Mouse (Mus musculus): Measurements from ENCODE around the gene Fam155a.
"Not testable (repeated sequence)": the region's sequence is repeated elsewhere in the genome, so short reads cannot be mapped to it uniquely, and the experiment has no call there.

Gene Fam155a

DNA sequence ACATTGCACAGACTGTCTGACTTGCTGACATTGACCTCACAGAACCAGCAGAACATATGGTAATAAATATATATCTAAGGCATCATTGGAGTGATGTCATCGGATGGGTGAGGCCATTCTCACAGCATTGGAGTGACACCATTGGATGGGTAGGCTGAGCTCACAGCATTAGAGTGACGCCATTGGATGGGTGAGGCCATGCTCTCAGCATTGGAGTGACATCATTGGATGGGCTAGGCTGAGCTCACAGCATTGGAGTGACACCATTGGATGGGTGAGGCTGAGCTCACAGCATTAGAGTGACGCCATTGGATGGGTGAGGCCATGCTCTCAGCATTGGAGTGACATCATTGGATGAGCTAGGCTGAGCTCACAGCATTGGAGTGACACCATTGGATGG is 110.9 kb downstream of the Fam155a start:
- DNase-seq (ENCODE audit: low spot score), result not testable (repeated sequence)

DNA sequence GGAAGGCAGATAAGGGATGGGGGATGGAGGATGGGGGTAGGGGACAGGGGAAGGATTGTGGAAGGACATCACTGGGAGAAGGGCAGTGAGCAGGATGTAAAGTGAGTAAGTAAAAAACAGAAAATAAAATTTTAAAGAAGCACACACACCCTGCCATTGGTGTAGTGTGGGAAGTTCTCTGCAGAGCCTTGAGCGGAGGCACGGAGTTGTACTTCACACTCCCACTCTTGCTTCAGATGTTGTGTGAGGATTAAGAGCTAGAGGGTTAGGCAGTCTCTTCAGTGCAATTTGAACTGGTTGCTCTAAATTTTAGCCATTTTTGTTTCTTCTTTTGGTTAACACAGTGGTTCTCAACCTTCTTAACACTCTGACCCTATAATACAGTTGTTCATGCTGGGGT is 114.1 kb downstream of the Fam155a start:
- no peak for DNase-seq (ENCODE audit: low spot score)

DNA sequence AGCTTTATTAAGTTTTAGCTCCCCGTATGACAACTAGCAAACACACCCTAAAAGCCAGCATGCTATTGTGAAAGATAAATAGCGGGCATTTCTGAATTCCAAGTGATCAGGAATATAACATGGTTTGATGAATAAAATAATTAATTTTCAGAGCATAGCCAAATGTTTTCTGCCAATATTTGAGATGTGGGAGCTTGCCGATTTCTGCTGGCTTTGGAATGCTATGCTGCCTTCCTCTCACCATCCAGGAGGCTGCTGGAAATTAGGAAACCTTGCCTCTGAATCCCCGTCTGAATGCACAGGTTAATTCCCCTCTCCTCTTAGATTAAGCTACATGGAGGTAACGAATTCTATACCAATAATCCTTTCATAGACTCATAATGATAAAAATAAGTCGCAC is 116.1 kb downstream of the Fam155a start:
- no peak for DNase-seq (ENCODE audit: low spot score)

DNA sequence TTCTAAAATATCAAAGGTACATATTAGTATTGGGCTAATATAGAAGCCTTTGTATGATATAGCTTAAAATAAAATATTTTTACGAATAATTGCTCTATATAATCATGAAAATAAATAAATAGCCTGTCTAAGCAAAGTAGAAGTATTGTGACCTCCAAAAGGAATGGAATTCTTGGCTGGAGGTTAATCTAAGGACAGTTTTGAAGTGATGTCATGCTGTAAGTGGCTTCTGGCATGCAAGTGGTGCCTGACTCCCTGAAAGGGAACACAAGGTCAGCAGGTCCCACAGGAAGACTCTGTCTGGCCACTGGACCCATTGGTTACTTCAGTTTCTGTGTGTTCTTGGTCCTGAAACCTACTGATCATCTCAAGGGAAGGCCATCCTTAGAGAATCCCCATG is 117.3 kb downstream of the Fam155a start:
- no peak for DNase-seq (ENCODE audit: low spot score)

DNA sequence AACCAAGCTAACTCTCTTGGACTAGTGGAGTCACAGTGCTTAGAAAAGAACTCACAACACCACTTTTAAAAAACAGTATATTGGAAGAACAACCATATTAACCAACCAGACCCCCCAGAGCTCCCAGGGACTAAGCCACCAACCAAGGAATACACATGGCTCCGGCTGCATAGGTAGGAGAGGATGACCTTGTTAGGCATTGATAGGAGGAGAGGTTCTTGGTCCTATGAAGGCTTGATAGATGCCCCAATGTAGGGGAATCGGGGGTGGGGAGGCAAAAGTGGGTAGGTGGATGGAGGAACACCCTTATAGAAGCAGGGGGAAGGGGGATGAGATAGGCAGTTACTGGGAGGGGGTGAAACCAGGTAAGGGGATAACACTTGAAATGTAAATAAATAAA is 132.8 kb downstream of the Fam155a start:
- no peak for DNase-seq (ENCODE audit: low spot score)

DNA sequence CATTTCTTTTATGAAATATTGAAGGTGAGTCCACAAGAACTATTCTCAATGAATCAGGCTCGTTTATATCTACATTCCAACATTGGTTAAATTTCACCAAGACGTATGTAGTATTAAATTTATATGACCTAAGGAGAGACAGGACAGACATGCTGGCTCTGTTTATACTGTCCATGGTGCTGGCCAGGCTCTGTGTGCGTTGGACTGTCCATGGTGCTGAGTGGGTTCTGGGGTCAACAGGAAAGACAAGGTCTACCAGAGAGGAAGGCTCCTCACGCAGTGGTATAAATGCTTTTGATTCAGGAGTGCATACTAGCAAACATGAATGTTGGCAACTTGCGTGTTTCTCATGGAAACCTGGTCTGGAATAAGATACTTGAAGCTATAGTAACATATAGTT is 135.7 kb downstream of the Fam155a start:
- DNase-seq (ENCODE audit: low spot score), result peak; percentile 28

DNA sequence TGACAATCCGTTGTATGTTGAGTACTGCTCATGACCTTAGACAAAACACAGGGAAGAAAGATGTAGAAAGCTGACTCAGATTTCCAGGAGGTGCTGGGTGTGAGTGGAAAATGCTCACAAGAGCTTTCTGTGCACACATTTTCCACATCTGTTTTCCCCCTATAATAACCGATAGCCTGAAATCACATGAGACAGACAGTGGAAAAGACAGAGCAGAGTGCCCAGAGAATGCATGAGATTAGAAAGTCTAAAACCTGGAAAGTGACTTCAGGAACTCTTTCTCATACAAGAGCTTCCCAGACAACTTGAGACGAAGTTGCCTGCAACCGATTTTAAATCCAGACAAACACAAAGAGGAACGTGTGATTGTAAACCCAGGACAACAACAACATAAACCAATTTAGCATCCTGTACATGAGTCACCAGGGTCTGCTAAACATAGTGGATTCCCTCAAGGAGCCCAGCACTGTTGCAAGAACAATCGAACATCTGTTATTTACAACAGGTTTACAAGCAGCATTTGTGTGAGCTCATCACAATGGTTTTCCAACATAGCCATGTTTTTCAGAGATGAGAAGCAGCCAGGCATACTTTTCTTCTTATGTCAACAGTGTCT is 163.8 kb downstream of the Fam155a start:
- DNase-seq (ENCODE audit: low spot score), result no peak

DNA sequence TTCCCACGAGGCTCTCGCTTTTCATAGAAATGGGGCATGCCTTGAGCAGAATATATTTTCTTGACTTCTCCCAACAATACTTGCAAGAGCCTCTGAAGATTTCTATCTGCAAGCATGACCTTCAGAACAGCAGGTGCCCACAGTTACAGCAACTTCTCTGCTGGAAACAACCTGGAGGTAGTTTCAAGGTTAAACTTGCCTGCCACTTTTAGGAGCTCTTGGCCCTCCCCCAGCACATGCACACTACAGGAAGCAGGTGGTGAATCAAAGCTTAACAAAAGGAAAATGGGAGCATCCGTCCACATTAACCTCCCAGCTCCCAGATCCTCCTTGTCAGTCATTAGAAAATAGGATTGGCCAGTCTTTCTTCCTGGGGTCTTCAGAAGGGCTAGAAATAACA is 175.0 kb downstream of the Fam155a start:
- DNase-seq (ENCODE audit: low spot score), result no peak

DNA sequence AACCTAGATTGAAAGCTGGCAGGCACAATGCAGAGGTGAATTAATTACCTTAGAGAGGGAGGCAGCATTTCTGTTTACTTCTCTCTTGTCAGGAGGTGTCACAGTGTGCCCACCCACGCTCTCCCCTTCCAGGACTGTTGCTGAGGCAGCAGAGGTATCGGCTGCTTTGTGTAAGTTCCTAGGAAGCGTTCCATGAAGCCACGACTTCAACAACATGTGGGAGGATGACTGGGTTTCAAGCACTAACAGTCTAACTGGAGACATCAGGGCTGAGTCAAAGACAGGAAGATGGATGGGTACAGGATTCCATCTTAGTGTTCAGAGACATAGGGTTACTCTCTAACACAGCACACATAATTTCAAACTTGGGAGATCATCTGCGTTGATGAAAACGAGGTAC is 189.1 kb downstream of the Fam155a start:
- DNase-seq (ENCODE audit: low spot score), result no peak

DNA sequence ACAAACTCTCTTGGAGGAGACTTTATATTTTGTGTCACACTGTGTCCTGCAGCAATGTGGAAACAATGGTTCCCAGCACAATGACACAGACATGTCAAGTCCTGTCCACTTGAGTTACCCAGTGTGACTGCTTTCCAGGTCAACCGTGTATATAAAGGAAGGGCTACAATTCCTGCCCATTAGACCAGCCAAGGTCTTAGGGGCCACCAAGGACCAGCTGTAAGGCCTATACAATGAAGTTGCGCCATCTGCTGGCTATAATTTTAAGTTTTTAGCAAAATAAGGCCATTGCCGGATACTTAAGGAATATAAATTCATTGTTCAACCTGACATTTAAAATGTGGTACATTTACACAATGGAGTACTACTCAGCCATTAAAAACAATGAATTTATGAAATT is 190.8 kb downstream of the Fam155a start:
- DNase-seq (ENCODE audit: low spot score), result no peak

DNA sequence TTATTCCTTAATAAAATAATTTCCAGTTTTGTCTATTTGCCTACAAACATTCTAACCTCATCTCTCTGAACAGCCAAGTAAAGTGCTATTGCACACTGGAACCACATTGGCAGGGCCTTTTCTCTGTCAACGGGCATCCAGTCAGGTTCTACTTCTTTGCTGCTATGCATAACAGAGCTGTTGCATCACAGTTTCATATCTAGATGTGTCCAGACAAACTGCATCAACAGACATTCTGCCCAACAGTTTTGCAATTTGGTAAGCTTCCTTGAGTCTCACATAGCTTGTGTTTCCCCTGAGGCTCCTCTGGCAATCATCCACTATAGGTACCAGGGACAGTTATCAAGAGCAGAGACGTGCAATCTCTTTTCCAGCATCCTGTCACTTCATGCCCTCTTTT is 199.0 kb downstream of the Fam155a start:
- DNase-seq (ENCODE audit: low spot score), result no peak

DNA sequence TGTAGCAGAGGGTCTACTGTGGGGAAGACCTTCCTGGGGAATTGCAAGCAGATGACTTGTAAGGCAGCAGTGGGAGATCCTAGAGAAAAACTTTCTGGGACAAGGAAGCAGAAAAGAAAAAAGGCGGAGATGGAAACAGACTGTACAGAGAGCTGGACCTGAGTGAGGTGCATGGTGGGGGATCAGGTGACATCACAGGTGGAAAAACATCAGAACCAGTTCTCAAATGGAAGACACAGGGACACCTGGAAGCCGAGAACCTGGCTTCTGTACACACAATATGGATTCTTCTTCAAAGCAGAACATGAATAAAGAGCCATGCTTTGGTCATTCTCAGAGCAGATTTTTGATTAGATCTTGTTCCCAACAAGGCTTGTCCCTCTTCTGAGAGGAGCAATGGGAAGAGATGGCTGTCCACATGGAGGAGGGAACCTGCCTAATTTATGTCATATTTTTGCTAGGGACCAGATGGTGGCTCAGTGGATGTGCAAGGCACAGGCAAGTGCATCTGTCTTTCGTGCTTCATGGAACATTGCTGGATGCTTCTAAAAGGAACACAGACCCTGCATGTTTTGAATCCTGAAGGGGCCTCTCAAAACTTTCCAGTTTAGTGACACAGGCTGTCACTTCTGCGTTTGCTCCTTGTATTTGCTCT is 201.3 kb downstream of the Fam155a start:
- no peak for DNase-seq (ENCODE audit: low spot score)

DNA sequence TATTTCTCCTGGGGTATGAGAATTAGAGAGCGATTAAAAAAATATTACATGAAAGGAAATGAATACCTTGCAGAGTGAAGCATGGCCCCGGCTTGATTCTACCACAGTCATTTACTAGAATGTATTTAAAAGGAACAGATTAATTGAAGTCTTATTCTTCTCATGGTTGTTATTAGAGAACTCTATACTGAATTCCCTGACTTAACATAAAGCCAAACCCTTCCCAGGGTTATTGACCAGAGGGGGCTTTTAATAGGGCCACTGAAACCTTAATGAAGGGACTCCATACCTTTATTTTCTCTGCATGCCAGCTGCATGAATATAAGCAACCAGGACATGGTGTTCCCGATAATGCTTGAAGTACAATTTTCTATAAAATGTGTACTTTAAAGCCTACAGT is 221.8 kb downstream of the Fam155a start:
- DNase-seq (ENCODE audit: low spot score), result no peak

DNA sequence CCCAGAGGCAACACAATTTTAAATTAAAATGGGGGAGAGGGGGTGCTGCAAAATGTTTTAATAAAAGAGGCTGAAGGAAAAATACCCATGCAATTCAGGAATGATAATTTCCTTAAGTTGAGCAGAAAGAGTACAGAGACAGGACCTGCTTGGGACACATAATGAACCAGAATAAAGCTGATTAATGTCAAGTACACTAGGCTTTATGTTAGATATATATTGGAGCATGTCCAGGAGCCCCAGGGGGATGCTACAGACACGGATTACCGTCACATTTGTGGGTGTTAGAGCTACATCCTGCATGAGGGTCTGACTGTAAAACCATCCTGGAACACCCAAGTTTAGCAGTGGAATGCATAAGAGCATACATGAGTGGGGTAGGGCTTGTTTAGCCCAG is 223.4 kb downstream of the Fam155a start:
- no peak for DNase-seq (ENCODE audit: low spot score)

DNA sequence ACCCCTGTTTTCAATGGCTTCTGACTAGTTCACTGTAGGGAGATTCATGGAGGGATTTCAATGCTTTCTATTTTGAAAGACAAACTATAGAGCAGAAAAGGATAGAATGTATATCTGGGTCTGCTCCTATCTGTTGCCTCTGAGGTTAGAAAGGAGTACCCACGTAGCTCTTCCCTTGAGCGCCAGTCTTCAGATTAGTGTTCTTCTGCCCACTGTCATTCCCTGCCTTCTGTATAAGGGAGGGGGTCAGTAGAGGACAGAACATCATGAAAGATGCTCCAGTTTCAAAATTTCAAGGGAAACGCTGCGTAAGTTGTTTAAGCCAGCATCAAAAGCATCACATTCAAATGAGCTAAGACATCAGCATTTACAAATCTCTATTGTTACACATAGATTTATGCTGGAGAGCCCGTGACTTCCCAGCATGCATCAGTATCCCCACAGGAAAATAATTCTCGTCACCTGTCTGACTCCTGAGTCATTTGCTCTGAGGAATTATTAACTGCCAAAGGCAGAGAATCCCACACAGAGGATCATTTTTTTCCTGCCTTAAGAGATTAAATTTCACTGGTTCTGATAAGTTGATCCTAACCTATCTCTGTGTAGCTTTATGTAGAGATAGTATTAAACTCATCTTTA is 223.9 kb downstream of the Fam155a start:
- DNase-seq (ENCODE audit: low spot score), result no peak

DNA sequence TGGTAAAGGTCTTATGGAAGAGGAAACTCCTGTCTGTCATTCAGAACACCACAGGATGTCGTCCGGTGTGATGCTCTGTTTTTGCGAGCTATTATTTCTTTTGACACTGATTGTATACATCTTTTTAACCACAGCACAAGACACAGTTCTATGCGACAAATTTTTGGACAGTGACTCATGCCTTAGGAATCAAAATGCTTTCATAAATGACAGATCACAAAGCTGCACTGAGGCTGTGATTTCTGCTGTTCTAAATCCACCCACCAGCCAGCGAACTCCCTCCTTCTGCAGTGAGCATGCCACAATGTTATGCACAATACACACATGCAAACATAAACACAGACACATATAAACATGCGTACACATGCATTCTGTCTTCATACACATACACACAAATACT is 224.5 kb downstream of the Fam155a start:
- no peak for DNase-seq (ENCODE audit: low spot score)

DNA sequence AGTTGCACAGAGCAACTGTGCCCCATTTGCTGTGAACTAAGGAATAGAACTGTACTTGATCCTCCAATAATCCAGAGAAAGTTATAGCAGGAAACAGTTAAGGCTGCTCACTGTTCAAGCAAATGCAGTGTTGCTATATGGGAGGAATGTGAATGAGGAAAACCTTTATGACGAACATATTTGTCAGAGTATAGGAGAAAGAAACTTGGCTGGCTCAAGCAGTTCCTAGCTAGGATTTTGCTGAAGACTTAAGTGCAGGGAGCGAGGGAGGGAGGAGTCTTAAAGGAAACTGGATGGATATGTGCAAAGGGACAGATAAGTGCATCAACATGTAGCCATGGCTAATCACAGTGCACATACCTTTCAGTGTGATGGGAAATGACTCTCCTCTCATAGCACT is 225.3 kb downstream of the Fam155a start:
- no peak for DNase-seq (ENCODE audit: low spot score)

DNA sequence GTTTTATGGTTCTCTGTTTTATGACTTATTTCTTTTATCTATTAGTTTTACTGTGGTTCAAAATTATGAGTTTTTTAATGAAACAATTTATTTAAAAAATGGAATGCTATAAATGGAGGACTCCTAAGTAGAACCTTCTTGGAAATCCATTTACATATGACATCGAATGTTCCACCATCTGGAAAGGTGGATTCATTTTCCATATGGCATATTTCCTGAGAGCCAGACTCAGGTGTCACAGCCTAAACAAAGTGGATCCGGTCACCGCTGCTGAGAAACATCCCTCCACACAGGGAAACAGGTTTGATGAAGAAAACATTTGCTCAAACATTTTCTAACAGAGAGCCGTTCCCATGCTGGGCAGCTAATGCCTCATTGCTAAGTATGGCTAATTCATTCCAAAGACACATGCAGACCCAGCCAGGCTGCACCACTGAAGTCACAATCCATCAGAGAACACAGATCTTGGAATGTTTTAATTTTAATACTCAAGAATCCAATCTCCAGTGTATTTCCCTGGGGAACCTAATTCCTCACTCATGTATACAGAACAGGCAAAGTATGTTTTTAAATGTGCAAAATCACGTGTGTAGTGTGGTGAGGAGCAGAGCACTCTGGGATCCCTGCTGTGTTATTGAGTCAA is 235.1 kb downstream of the Fam155a start:
- no peak for DNase-seq (ENCODE audit: low spot score)

DNA sequence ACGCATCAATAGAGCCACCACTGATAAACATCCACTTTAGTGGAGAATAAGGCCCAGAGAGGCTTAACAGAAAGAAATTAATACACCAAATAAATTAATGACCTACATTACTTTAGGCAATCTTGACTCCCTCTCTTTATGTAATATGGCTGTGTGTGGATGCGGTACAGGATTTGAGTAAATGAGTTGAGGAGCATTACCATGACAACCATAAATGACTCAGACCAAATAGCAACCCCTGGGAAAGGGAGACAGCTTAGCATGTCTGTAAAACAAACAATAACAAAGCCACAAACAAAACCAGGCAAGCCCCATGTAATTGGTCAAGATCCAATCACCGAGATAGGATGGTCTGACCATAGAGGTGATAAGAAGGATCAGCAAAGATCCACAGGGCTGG is 244.4 kb downstream of the Fam155a start:
- no peak for DNase-seq (ENCODE audit: low spot score)

DNA sequence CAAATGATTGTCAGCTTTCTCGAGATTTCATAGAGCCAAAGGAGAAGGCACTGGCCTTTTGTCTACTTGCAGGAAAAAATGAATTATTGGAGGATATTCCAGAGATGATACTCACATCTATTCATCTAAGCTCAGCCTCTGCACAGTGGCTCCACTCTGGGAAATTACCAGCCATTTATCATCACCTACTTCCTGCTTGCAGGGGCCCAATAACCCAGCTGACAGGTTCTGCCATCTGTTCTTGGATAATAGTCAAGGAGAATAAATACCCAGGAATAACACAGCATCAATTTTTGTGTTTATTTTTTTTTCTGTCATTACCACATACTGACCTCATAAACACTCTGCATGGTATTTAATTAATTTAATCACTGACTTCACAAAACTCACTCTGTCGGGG is 249.4 kb downstream of the Fam155a start:
- DNase-seq (ENCODE audit: low spot score), result no peak

DNA sequence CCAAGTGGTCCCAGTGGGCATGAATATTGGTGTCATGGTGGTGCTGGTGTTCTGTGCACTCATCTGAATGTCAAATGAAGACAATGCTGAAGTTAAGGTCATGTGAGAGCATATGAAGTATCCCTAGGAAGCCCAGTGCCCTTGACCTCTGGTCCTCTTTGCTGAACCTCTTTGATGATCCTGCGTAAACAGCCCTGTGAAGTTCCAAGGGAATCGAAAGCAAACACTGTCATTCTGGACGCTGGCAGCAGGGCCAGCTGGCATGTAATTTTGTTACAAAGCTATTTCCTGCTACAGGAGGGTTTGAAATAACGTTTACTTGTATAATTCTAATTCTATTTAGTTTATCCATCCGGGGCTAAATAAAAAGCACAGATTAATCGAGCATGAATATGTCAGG is 270.2 kb downstream of the Fam155a start:
- DNase-seq (ENCODE audit: low spot score), result no peak

DNA sequence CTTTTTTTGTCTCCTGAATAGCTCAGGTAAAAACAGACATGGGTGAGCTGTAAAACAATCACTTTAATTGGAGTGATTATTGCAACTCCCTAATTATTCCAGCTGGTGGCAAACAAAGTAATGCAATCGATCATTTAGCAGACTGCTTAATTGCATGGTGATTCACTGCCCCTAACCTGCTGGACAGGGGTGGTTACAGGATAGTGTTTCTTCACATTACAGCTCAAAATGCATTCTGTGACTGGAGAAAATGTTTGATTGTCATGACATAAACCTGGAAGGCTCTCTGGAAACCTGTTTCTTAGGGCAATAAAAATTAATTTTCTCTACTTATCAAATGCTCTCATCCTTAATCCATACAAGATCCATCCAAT is 276.7 kb downstream of the Fam155a start:
- no peak for DNase-seq (ENCODE audit: low spot score)

DNA sequence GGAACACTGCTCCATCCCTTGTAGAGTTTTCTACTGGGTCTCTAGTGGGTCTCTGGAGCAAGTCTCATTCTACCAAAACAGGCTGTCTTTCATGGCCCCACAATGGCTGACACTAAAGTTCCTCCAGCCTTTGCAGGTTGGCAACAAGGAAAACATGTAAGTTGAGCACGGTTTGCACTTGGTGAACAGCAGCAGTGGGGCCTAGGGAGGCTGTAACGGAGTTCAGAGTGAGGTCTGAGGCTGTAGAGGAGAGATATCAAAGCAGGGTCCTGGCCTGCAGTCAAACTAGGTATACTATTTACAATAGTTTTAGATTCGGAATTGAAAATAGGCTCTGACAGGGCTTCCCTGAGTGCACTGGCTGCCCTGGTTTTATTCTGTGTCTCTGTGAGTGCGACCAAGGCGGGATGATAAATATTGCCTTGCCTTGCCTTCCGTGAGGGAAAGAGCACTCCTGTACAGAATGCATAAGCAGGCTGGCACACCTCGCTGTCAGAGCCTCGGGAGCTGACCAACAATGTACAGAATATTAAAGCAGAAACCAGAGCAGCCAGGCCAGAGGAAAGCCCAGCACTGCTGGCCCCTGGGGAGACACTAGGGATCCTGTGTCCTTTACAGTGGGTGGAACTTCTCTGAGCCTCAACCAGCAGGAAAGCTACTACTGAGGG is 277.3 kb downstream of the Fam155a start:
- no peak for DNase-seq (ENCODE audit: low spot score)
